Comparison of ENCODE assay signal across 7 mouse cellular contexts in the genomic region with DNA sequence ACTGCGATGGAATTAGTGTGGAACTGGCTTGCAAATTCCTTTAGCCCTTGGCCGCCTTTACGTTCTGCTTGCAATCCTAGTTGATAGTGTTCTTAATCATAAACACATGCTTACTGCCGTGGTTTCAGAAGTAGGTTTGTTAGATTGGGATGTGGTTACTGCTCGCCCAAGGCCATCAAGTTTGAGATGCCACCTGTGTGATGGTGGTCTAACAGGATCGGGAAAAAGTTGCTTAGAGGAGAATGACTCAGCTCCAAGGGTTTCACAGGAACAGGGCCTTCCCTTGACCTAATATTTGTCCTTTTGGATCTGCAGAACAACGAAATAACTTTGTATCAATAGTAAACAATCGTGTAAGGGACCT. TPM values are rescaled to one million over a fixed set of nuclear protein-coding genes. Genes with fewer than 3 reads are reported as not detected.
DNase-seq lines count a peak whose midpoint lies in the region; ATAC-seq lines count a peak whose summit lies in the region.

No protein-coding gene starts in this region.

- peaks cover 6% of the 10 kb centered on the region for H3K36me3 ChIP-seq in lung, embryonic 16.5 days (ENCODE audit: control insufficient read depth, insufficient read depth, low read length)
- H3K36me3 ChIP-seq in embryonic facial prominence, embryonic 14.5 days (ENCODE audit: control insufficient read depth, insufficient read depth, low read length) = peaks cover 17% of the 10 kb centered on the region; the same call in 1 of the 2 replicates
- H3K36me3 ChIP-seq in limb, embryonic 12.5 days = peaks cover 17% of the 10 kb centered on the region
- H3K36me3 ChIP-seq in stomach, embryonic 14.5 days (ENCODE audit: control insufficient read depth, insufficient read depth, low read length) = 0 out of 2 replicates have a peak, but pooled peaks cover 4% of the 10 kb centered on the region

- 15% methylated on average over 8 of the region's 8 CpGs for WGBS in lung, embryonic 16.5 days
- 16% methylated on average over 8 of the region's 8 CpGs for WGBS in embryonic facial prominence, embryonic 14.5 days
- WGBS in limb, embryonic 12.5 days = 14% methylated on average over 8 of the region's 8 CpGs
- WGBS in stomach, embryonic 14.5 days = 20% methylated on average over 8 of the region's 8 CpGs

- no peaks in the 10 kb centered on the region for H3K9me3 ChIP-seq in lung, embryonic 16.5 days (ENCODE audit: control insufficient read depth, low read length)
- no peaks in the 10 kb centered on the region for H3K9me3 ChIP-seq in embryonic facial prominence, embryonic 14.5 days (ENCODE audit: control insufficient read depth, low read length)
- no peaks in the 10 kb centered on the region for H3K9me3 ChIP-seq in limb, embryonic 12.5 days
- no peaks in the 10 kb centered on the region for H3K9me3 ChIP-seq in stomach, embryonic 14.5 days (ENCODE audit: control insufficient read depth, low read depth, low read length)

- peak overlapping the region; percentile 60 for H3K4me2 ChIP-seq in lung, embryonic 16.5 days (ENCODE audit: low read depth, low read length)
- peak overlapping the region; percentile 71 for H3K4me2 ChIP-seq in embryonic facial prominence, embryonic 14.5 days (ENCODE audit: low read depth, low read length)
- peak overlapping the region; percentile 79 for H3K4me2 ChIP-seq in limb, embryonic 12.5 days
- peak overlapping the region; percentile 87 for H3K4me2 ChIP-seq in stomach, embryonic 14.5 days (replicated peaks; ENCODE audit: low read depth, low read length)

- intact Hi-C loops in left cerebral cortex, postnatal 36 days (cut with DNase I) = loop anchor here (5.0 kb wide), 1 partner anchor 103 kb away; a partner anchor contains a TSS

- H3K4me3 ChIP-seq in lung, embryonic 16.5 days (ENCODE audit: low read length) = peak overlapping the region; percentile 60
- H3K4me3 ChIP-seq in embryonic facial prominence, embryonic 14.5 days (ENCODE audit: low read depth, low read length) = peak overlapping the region; percentile 64
- H3K4me3 ChIP-seq in limb, embryonic 12.5 days (replicated peaks) = peak overlapping the region; percentile 66
- H3K4me3 ChIP-seq in stomach, embryonic 14.5 days (ENCODE audit: low read depth, low read length) = peak overlapping the region; percentile 61

- no peak for ATAC-seq in lung, embryonic 16.5 days (ENCODE audit: low read depth)
- ATAC-seq in embryonic facial prominence, embryonic 14.5 days (ENCODE audit: low read depth) = no peak
- ATAC-seq in limb, embryonic 12.5 days (ENCODE audit: insufficient number of reproducible peaks, insufficient read depth, low FRiP score, low TSS enrichment, low read depth) = no peak
- no peak for ATAC-seq in stomach, embryonic 14.5 days (ENCODE audit: insufficient number of reproducible peaks, insufficient read depth, low FRiP score, low read depth)

- H3K9ac ChIP-seq in lung, embryonic 16.5 days (ENCODE audit: low read length) = peak overlapping the region; percentile 64
- peak overlapping the region; percentile 71 for H3K9ac ChIP-seq in embryonic facial prominence, embryonic 14.5 days (ENCODE audit: low read depth, low read length)
- H3K9ac ChIP-seq in limb, embryonic 12.5 days (replicated peaks) = peak overlapping the region; percentile 61
- peak overlapping the region; percentile 67; the same call in 1 of the 2 replicates for H3K9ac ChIP-seq in stomach, embryonic 14.5 days (replicated peaks; ENCODE audit: low read depth, low read length)

- peaks cover 19% of the 10 kb centered on the region for H3K4me1 ChIP-seq in lung, embryonic 16.5 days (replicated peaks; ENCODE audit: control insufficient read depth, insufficient read depth, low read length)
- H3K4me1 ChIP-seq in embryonic facial prominence, embryonic 14.5 days (ENCODE audit: control insufficient read depth, insufficient read depth, low read length) = peaks cover 9% of the 10 kb centered on the region
- peaks cover 15% of the 10 kb centered on the region for H3K4me1 ChIP-seq in limb, embryonic 12.5 days (replicated peaks)
- H3K4me1 ChIP-seq in stomach, embryonic 14.5 days (ENCODE audit: control insufficient read depth, insufficient read depth, low read length) = peaks cover 9% of the 10 kb centered on the region

- H3K27me3 ChIP-seq in lung, embryonic 16.5 days (ENCODE audit: control insufficient read depth, insufficient read depth, low read depth, low read length) = no peaks in the 10 kb centered on the region
- no peaks in the 10 kb centered on the region for H3K27me3 ChIP-seq in embryonic facial prominence, embryonic 14.5 days (replicated peaks; ENCODE audit: control insufficient read depth, insufficient read depth, low read length)
- no peaks in the 10 kb centered on the region for H3K27me3 ChIP-seq in limb, embryonic 12.5 days
- H3K27me3 ChIP-seq in stomach, embryonic 14.5 days (ENCODE audit: control insufficient read depth, insufficient read depth, low read length) = no peaks in the 10 kb centered on the region

- no peak for DNase-seq in lung, postnatal 14 days
- no peak for DNase-seq in embryonic facial prominence, embryonic 14.5 days (ENCODE audit: low spot score)
- no peak for DNase-seq in ovary, postnatal 10 days (ENCODE audit: low spot score)
- no peak for DNase-seq in left cerebral cortex, postnatal 36 days (ENCODE audit: low spot score in 2 of 2)

- H3K27ac ChIP-seq in lung, embryonic 16.5 days (ENCODE audit: low read length) = peak overlapping the region; percentile 70
- H3K27ac ChIP-seq in embryonic facial prominence, embryonic 14.5 days (replicated peaks; ENCODE audit: low read depth, low read length) = peak overlapping the region; percentile 56
- peak overlapping the region; percentile 83 for H3K27ac ChIP-seq in limb, embryonic 12.5 days
- H3K27ac ChIP-seq in stomach, embryonic 14.5 days (ENCODE audit: low read length) = no peak overlapping the region

RNA-seq across cellular contexts. Expression of a gene that starts 5.7 kb away (rescaled TPM):
- 61.5 and 67.0 TPM in 2 replicates for polyA plus RNA-seq in lung, embryonic 16.5 days (2015; fragmentation: Nextera tagmentation; extraction: Ambion mirVana)
- polyA plus RNA-seq in embryonic facial prominence, embryonic 14.5 days (2014; fragmentation: Nextera tagmentation; extraction: Ambion mirVana) = 59.0 and 63.5 TPM in 2 replicates
- polyA plus RNA-seq in limb, embryonic 12.5 days (2016; fragmentation: Nextera tagmentation; extraction: Ambion mirVana) = 37.6 and 42.5 TPM in 2 replicates
- polyA plus RNA-seq in stomach, embryonic 14.5 days (2014; fragmentation: Nextera tagmentation; extraction: Ambion mirVana) = 52.2 and 54.3 TPM in 2 replicates
- 10 to 100 TPM; 45.9 to 53.4 TPM for total RNA-seq in left cerebral cortex, postnatal 36 days (2021)

RNA-seq across cellular contexts. Expression of a gene that starts 5.8 kb away (rescaled TPM):
- 430 and 439 TPM in 2 replicates for polyA plus RNA-seq in lung, embryonic 16.5 days (2015; fragmentation: Nextera tagmentation; extraction: Ambion mirVana)
- 400 and 436 TPM in 2 replicates for polyA plus RNA-seq in embryonic facial prominence, embryonic 14.5 days (2014; fragmentation: Nextera tagmentation; extraction: Ambion mirVana)
- 240 and 247 TPM in 2 replicates for polyA plus RNA-seq in limb, embryonic 12.5 days (2016; fragmentation: Nextera tagmentation; extraction: Ambion mirVana)
- 400 and 406 TPM in 2 replicates for polyA plus RNA-seq in stomach, embryonic 14.5 days (2014; fragmentation: Nextera tagmentation; extraction: Ambion mirVana)
- 100 to 1,000 TPM; 114 to 126 TPM for total RNA-seq in left cerebral cortex, postnatal 36 days (2021)

RNA-seq across cellular contexts. Expression of a gene that starts 25.0 kb away (rescaled TPM):
- not detected in 2 replicates for polyA plus RNA-seq in lung, embryonic 16.5 days (2015; fragmentation: Nextera tagmentation; extraction: Ambion mirVana)
- 0.04 TPM in 1 of 2 replicates, not detected in the other for polyA plus RNA-seq in embryonic facial prominence, embryonic 14.5 days (2014; fragmentation: Nextera tagmentation; extraction: Ambion mirVana)
- not detected in 2 replicates for polyA plus RNA-seq in limb, embryonic 12.5 days (2016; fragmentation: Nextera tagmentation; extraction: Ambion mirVana)
- not detected in 2 replicates for polyA plus RNA-seq in stomach, embryonic 14.5 days (2014; fragmentation: Nextera tagmentation; extraction: Ambion mirVana)
- total RNA-seq in left cerebral cortex, postnatal 36 days (2021) = not detected
